Mouse (Mus musculus): ENCODE measurements around the gene Thap3. TPM values are rescaled to one million over a fixed set of nuclear protein-coding genes. Genes with fewer than 3 reads are reported as not detected.
A peak's percentile ranks its signal among the peaks of the same experiment; 100 is the strongest.

Thap3 gene
- polyA plus RNA-seq, 1 experiment from 2014 or later: 20.4 TPM

- Histone ChIP-seq H3K4me2 (replicated peaks; ENCODE audit: low read depth, low read length) (no peak overlapping the region), H3K27me3 (ENCODE audit: control insufficient read depth, insufficient read depth, low read length) (no peaks in the 10 kb centered on the region), H3K4me3 (ENCODE audit: low read depth, low read length) (no peak overlapping the region), H3K9me3 (ENCODE audit: control insufficient read depth, low read length) (no peaks in the 10 kb centered on the region), H3K36me3 (ENCODE audit: control insufficient read depth, insufficient read depth, low read length) (peaks cover 2% of the 10 kb centered on the region; the same call in 1 of the 2 replicates), H3K27ac (ENCODE audit: low read depth, low read length) (no peak overlapping the region), H3K9ac (ENCODE audit: low read depth, low read length) (no peak overlapping the region), H3K4me1 (replicated peaks; ENCODE audit: control insufficient read depth, insufficient read depth, low read length) (peaks cover 3% of the 10 kb centered on the region; the same call in 1 of the 2 replicates)
- DNase-seq (ENCODE audit: low spot score): no peak
- ATAC-seq (ENCODE audit: low FRiP score): peak; percentile 26; the same call in 1 of the 2 replicates
- 27% methylated on average over 8 of the region's 9 CpGs for WGBS
Observed at GRCm38 (mm10) chr4:151983560-151983959, 5.2 kb downstream of the Thap3 start.

GRCm38 (mm10) chr4:151983043-151983442 is 5.8 kb downstream of the Thap3 start:
- H3K4me2 ChIP-seq (replicated peaks; ENCODE audit: low read depth, low read length): no peak overlapping the region
- WGBS: 62% methylated on average over 17 of the region's 17 CpGs
- H3K27ac ChIP-seq (ENCODE audit: low read depth, low read length): no peak overlapping the region
- H3K4me3 ChIP-seq (ENCODE audit: low read depth, low read length): no peak overlapping the region
- ATAC-seq (ENCODE audit: low FRiP score): no peak
- H3K27me3 ChIP-seq (ENCODE audit: control insufficient read depth, insufficient read depth, low read length): no peaks in the 10 kb centered on the region
- DNase-seq (ENCODE audit: low spot score): no peak
- H3K4me1 ChIP-seq (replicated peaks; ENCODE audit: control insufficient read depth, insufficient read depth, low read length): peaks cover 2% of the 10 kb centered on the region; the same call in 1 of the 2 replicates
- H3K36me3 ChIP-seq (ENCODE audit: control insufficient read depth, insufficient read depth, low read length): peaks cover 2% of the 10 kb centered on the region; the same call in 1 of the 2 replicates
- no peaks in the 10 kb centered on the region for H3K9me3 ChIP-seq (ENCODE audit: control insufficient read depth, low read length)
- H3K9ac ChIP-seq (ENCODE audit: low read depth, low read length): no peak overlapping the region

- H3K36me3 ChIP-seq (ENCODE audit: control insufficient read depth, insufficient read depth, low read length): peaks cover 2% of the 10 kb centered on the region; the same call in 1 of the 2 replicates
Observed at GRCm38 (mm10) chr4:151981363-151981762, 7.4 kb downstream of the Thap3 start.

GRCm38 (mm10) chr4:151980699-151981098 is 8.1 kb downstream of the Thap3 start:
- Histone ChIP-seq H3K4me1 (replicated peaks; ENCODE audit: control insufficient read depth, insufficient read depth, low read length) (no peaks in the 10 kb centered on the region), H3K4me2 (replicated peaks; ENCODE audit: low read depth, low read length) (no peak overlapping the region), H3K36me3 (ENCODE audit: control insufficient read depth, insufficient read depth, low read length) (peaks cover 2% of the 10 kb centered on the region; the same call in 1 of the 2 replicates), H3K4me3 (ENCODE audit: low read depth, low read length) (no peak overlapping the region), H3K9me3 (ENCODE audit: control insufficient read depth, low read length) (no peaks in the 10 kb centered on the region), H3K9ac (ENCODE audit: low read depth, low read length) (no peak overlapping the region), H3K27ac (ENCODE audit: low read depth, low read length) (no peak overlapping the region), H3K27me3 (ENCODE audit: control insufficient read depth, insufficient read depth, low read length) (no peaks in the 10 kb centered on the region)
- DNase-seq (ENCODE audit: low spot score) (no peak), ATAC-seq (ENCODE audit: low FRiP score) (no peak)
- WGBS: 82% methylated on average over 8 of the region's 8 CpGs

More at GRCm38 (mm10) chr4:151981363-151981762, 7.4 kb downstream of the Thap3 start:
- H3K9me3 ChIP-seq (ENCODE audit: control insufficient read depth, low read length): no peaks in the 10 kb centered on the region
- 15% methylated on average over 5 of the region's 5 CpGs for WGBS
- DNase-seq (ENCODE audit: low spot score) (peak; percentile 89), ATAC-seq (ENCODE audit: low FRiP score) (peak; percentile 68)
- H3K27ac ChIP-seq (ENCODE audit: low read depth, low read length): no peak overlapping the region
- no peaks in the 10 kb centered on the region for H3K27me3 ChIP-seq (ENCODE audit: control insufficient read depth, insufficient read depth, low read length)
- H3K9ac ChIP-seq (ENCODE audit: low read depth, low read length): no peak overlapping the region
- no peak overlapping the region for H3K4me3 ChIP-seq (ENCODE audit: low read depth, low read length)
- H3K4me1 ChIP-seq (replicated peaks; ENCODE audit: control insufficient read depth, insufficient read depth, low read length): no peaks in the 10 kb centered on the region
- no peak overlapping the region for H3K4me2 ChIP-seq (replicated peaks; ENCODE audit: low read depth, low read length)

- Histone ChIP-seq H3K4me3 (ENCODE audit: low read depth, low read length) (no peak overlapping the region), H3K36me3 (ENCODE audit: control insufficient read depth, insufficient read depth, low read length) (peaks cover 11% of the 10 kb centered on the region)
Observed at GRCm38 (mm10) chr4:151977748-151978147, 11.0 kb downstream of the Thap3 start.

GRCm38 (mm10) chr4:151975441-151975840 is 13.4 kb downstream of the Thap3 start:
- 93% methylated on average over 3 of the region's 3 CpGs for WGBS

More at GRCm38 (mm10) chr4:151977748-151978147, 11.0 kb downstream of the Thap3 start:
- H3K9ac ChIP-seq (ENCODE audit: low read depth, low read length): no peak overlapping the region
- DNase-seq (ENCODE audit: low spot score) (peak; percentile 94), ATAC-seq (ENCODE audit: low FRiP score) (no peak)
- no peak overlapping the region for H3K4me2 ChIP-seq (replicated peaks; ENCODE audit: low read depth, low read length)
- no peaks in the 10 kb centered on the region for H3K9me3 ChIP-seq (ENCODE audit: control insufficient read depth, low read length)
- H3K27me3 ChIP-seq (ENCODE audit: control insufficient read depth, insufficient read depth, low read length): no peaks in the 10 kb centered on the region
- H3K4me1 ChIP-seq (replicated peaks; ENCODE audit: control insufficient read depth, insufficient read depth, low read length): no peaks in the 10 kb centered on the region
- H3K27ac ChIP-seq (ENCODE audit: low read depth, low read length): no peak overlapping the region
- WGBS: 44% methylated on average over 10 of the region's 10 CpGs

GRCm38 (mm10) chr4:151972221-151972967 is 16.4 kb downstream of the Thap3 start:
- no peaks in the 10 kb centered on the region for H3K4me1 ChIP-seq (replicated peaks; ENCODE audit: control insufficient read depth, insufficient read depth, low read length)
- no peak overlapping the region for H3K4me3 ChIP-seq (ENCODE audit: low read depth, low read length)
- no peaks in the 10 kb centered on the region for H3K9me3 ChIP-seq (ENCODE audit: control insufficient read depth, low read length)
- H3K9ac ChIP-seq (ENCODE audit: low read depth, low read length): no peak overlapping the region
- no peaks in the 10 kb centered on the region for H3K27me3 ChIP-seq (ENCODE audit: control insufficient read depth, insufficient read depth, low read length)
- DNase-seq (ENCODE audit: low spot score): peak; percentile 74
- no peak overlapping the region for H3K4me2 ChIP-seq (replicated peaks; ENCODE audit: low read depth, low read length)
- no peak overlapping the region for H3K27ac ChIP-seq (ENCODE audit: low read depth, low read length)
- 73% methylated on average over 10 of the region's 10 CpGs for WGBS
- peaks cover 18% of the 10 kb centered on the region; the same call in 1 of the 2 replicates for H3K36me3 ChIP-seq (ENCODE audit: control insufficient read depth, insufficient read depth, low read length)
- no peak for ATAC-seq (ENCODE audit: low FRiP score)

More at GRCm38 (mm10) chr4:151975441-151975840, 13.4 kb downstream of the Thap3 start:
- Histone ChIP-seq H3K9me3 (ENCODE audit: control insufficient read depth, low read length) (no peaks in the 10 kb centered on the region), H3K4me2 (replicated peaks; ENCODE audit: low read depth, low read length) (no peak overlapping the region), H3K27me3 (ENCODE audit: control insufficient read depth, insufficient read depth, low read length) (no peaks in the 10 kb centered on the region), H3K36me3 (ENCODE audit: control insufficient read depth, insufficient read depth, low read length) (peaks cover 14% of the 10 kb centered on the region), H3K9ac (ENCODE audit: low read depth, low read length) (no peak overlapping the region), H3K4me1 (replicated peaks; ENCODE audit: control insufficient read depth, insufficient read depth, low read length) (no peaks in the 10 kb centered on the region), H3K4me3 (ENCODE audit: low read depth, low read length) (no peak overlapping the region), H3K27ac (ENCODE audit: low read depth, low read length) (no peak overlapping the region)
- peak; percentile 53 for DNase-seq (ENCODE audit: low spot score)
- ATAC-seq (ENCODE audit: low FRiP score): no peak

- Histone ChIP-seq H3K4me3 (ENCODE audit: low read depth, low read length) (no peak overlapping the region), H3K36me3 (ENCODE audit: control insufficient read depth, insufficient read depth, low read length) (peaks cover 11% of the 10 kb centered on the region; the same call in 1 of the 2 replicates), H3K4me1 (replicated peaks; ENCODE audit: control insufficient read depth, insufficient read depth, low read length) (no peaks in the 10 kb centered on the region), H3K4me2 (replicated peaks; ENCODE audit: low read depth, low read length) (no peak overlapping the region), H3K9me3 (ENCODE audit: control insufficient read depth, low read length) (no peaks in the 10 kb centered on the region), H3K9ac (ENCODE audit: low read depth, low read length) (no peak overlapping the region), H3K27ac (ENCODE audit: low read depth, low read length) (0 out of 2 replicates have a peak overlapping the region, but pooled peaks have one; percentile 36), H3K27me3 (ENCODE audit: control insufficient read depth, insufficient read depth, low read length) (no peaks in the 10 kb centered on the region)
- 91% methylated on average over 26 of the region's 26 CpGs for WGBS
- no peak for DNase-seq (ENCODE audit: low spot score)
- no peak for ATAC-seq (ENCODE audit: low FRiP score)
Observed at GRCm38 (mm10) chr4:151968204-151968921, 20.4 kb downstream of the Thap3 start.
